Mouse (Mus musculus) megakaryocyte, embryonic 14.5 days (primary cell): ENCODE data around the gene Epp13.

Experiments
- FLI1 ChIP-seq: IDR thresholded peaks from 2 replicates; pipeline ENCODE4 v1.6.1; 2012; ENCODE audit warnings: low read length, inconsistent platforms, mixed read lengths
- GATA1 ChIP-seq: IDR thresholded peaks from 3 replicates; pipeline ENCODE4 v1.6.1; 2012; ENCODE audit warnings: mixed read lengths, low read length, inconsistent platforms, borderline replicate concordance

GRCm38 (mm10) chr7:6254451-6254850 is 1.9 kb downstream of the Epp13 start:
- no peak for TF ChIP-seq GATA1
- no peak for TF ChIP-seq FLI1
